Mouse (Mus musculus) heart, postnatal 0 days (tissue): Measurements from ENCODE around the gene App.

Source experiments
- CTCF ChIP-seq: IDR thresholded peaks from 2 replicates; pipeline ENCODE4 v1.5.1; 2016; ENCODE audit warnings: antibody characterized with exemption, control low read depth, low read depth
- EP300 ChIP-seq: IDR thresholded peaks from 2 replicates; pipeline ENCODE4 v1.6.1; 2016; ENCODE audit warnings: antibody characterized with exemption, low read depth

- TF ChIP-seq CTCF (no peak), EP300 (no peak)
These were observed 36.2 kb downstream of the App start for GRCm38 (mm10) chr16:85137348-85137747.
